Mouse (Mus musculus): ENCODE data around the gene Mtf2.
"Not testable (repeated sequence)": the region's sequence is repeated elsewhere in the genome, so short reads cannot be mapped to it uniquely, and the experiment has no call there.

Gene Mtf2

GRCm38 (mm10) chr5:108065465-108066411 is at the start of gene Mtf2:
TSS of gene Mtf2 (plus strand) at chr5:108065674.
- peak; percentile 95 to 96 for DNase-seq

- peak in 1 of 2 experiments; percentile 49 for DNase-seq
Observed at GRCm38 (mm10) chr5:108017232-108017631, 48.2 kb upstream of the Mtf2 start.

GRCm38 (mm10) chr5:108019367-108019766 is 46.1 kb upstream of the Mtf2 start:
- no peak for DNase-seq

GRCm38 (mm10) chr5:108021346-108021745 is 44.1 kb upstream of the Mtf2 start:
- no peak for DNase-seq

GRCm38 (mm10) chr5:108028230-108028629 is 37.2 kb upstream of the Mtf2 start:
- DNase-seq = no peak

GRCm38 (mm10) chr5:108028797-108029536 is 36.5 kb upstream of the Mtf2 start:
- DNase-seq = not testable (repeated sequence)

GRCm38 (mm10) chr5:108029968-108030367 is 35.5 kb upstream of the Mtf2 start:
- peak in 1 of 2 experiments; percentile 26 for DNase-seq

- DNase-seq = no peak
Observed at GRCm38 (mm10) chr5:108031267-108031666, 34.2 kb upstream of the Mtf2 start.

GRCm38 (mm10) chr5:108034194-108034593 is 31.3 kb upstream of the Mtf2 start:
- peak in 1 of 2 experiments; percentile 50 for DNase-seq

GRCm38 (mm10) chr5:108035523-108035922 is 30.0 kb upstream of the Mtf2 start:
- DNase-seq = no peak

GRCm38 (mm10) chr5:108042061-108042460 is 23.4 kb upstream of the Mtf2 start:
- DNase-seq = no peak

- no peak for DNase-seq
Observed at GRCm38 (mm10) chr5:108043908-108044307, 21.6 kb upstream of the Mtf2 start.

- DNase-seq = no peak
Observed at GRCm38 (mm10) chr5:108049711-108050268, 15.7 kb upstream of the Mtf2 start.

- DNase-seq = no peak
Observed at GRCm38 (mm10) chr5:108051026-108051425, 14.4 kb upstream of the Mtf2 start.

GRCm38 (mm10) chr5:108051727-108052126 is 13.7 kb upstream of the Mtf2 start:
- DNase-seq = not testable (repeated sequence)

GRCm38 (mm10) chr5:108052200-108052599 is 13.3 kb upstream of the Mtf2 start:
- no peak for DNase-seq

GRCm38 (mm10) chr5:108053566-108053965 is 11.9 kb upstream of the Mtf2 start:
- no peak for DNase-seq

GRCm38 (mm10) chr5:108060413-108060812 is 5.1 kb upstream of the Mtf2 start:
- DNase-seq = no peak

GRCm38 (mm10) chr5:108072301-108072700 is 6.8 kb downstream of the Mtf2 start:
- no peak for DNase-seq

GRCm38 (mm10) chr5:108076241-108076640 is 10.8 kb downstream of the Mtf2 start:
- no peak for DNase-seq

GRCm38 (mm10) chr5:108076833-108077540 is 11.5 kb downstream of the Mtf2 start:
- no peak for DNase-seq

- no peak for DNase-seq
Observed at GRCm38 (mm10) chr5:108079603-108080002, 14.1 kb downstream of the Mtf2 start.

- no peak for DNase-seq
Observed at GRCm38 (mm10) chr5:108082380-108082779, 16.9 kb downstream of the Mtf2 start.
